Mouse (Mus musculus) liver, embryonic 14.5 days (tissue): ENCODE data around the gene Med12l.

Experiments
- CTCF ChIP-seq: IDR thresholded peaks from 2 replicates; pipeline ENCODE4 v1.5.1; 2016; ENCODE audit warnings: antibody characterized with exemption, low read depth, control low read depth
- EP300 ChIP-seq: IDR thresholded peaks from 2 replicates; pipeline ENCODE4 v1.6.1; 2016; ENCODE audit warnings: antibody characterized with exemption, low read depth

- no peak for TF ChIP-seq EP300
- TF ChIP-seq CTCF, result no peak
These were observed 133.4 kb downstream of the Med12l start for GRCm38 (mm10) chr3:59138946-59139468.
